26 mouse cellular contexts compared by ENCODE assay signal in the genomic region with DNA sequence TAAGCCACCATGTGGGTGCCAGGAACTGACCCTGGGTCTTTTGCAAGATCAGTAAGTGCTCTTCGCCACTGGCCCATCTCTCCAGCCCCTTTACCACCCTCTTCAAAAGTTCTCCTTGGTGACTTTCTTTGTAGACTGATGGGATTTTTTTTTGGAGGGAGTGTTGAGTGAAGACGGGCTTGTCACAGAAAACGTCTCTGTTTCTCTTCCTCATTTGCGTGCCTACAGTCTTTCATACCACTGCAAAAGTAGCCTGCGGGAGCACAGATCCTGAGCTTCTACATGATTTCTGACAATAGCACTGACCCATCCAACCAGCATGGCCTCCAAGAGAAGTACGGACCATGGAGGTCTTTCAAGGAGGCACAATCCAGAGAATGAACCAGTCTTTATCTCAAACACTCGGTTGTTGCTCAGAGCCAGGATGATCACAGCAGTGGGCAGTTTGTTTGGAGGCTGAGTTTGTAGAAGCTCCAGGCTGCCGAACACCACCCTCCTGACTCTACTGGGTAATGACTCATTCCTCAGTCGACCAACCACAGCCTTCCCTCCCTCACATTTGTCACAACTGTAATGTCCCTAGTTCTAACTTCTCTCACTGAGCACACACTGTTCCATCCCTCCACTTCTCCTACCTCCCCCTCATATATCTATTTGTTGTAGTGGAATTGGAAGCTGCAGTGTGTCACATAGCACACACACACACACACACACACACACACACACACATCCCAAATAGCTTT.
DNase-seq lines count a peak whose midpoint lies in the region; ATAC-seq lines count a peak whose summit lies in the region.
"Had no signal": no experiment of that assay in that cellular context is flagged by ENCODE, and none has a peak within 500 bp of the region (broad histone marks: within the 10 kb centered on the region; RNA-seq: fewer than 3 reads in every experiment).

No protein-coding gene starts in this region.

- no peaks in the 10 kb centered on the region for H3K27me3 ChIP-seq in intestine, embryonic 15.5 days (replicated peaks)
- no peaks in the 10 kb centered on the region for H3K27me3 ChIP-seq in midbrain, embryonic 14.5 days (ENCODE audit: control insufficient read depth, insufficient read depth, low read length)
- H3K27me3 ChIP-seq: forebrain, embryonic 15.5 days; heart, embryonic 13.5 days; hindbrain, embryonic 12.5 days; limb, embryonic 12.5 days; liver, embryonic 12.5 days; neural tube, embryonic 15.5 days; stomach, embryonic 15.5 days had no signal

- no peak overlapping the region for H3K4me3 ChIP-seq in macrophage (ENCODE audit: inconsistent target)
- H3K4me3 ChIP-seq in intestine, embryonic 15.5 days (replicated peaks) = no peak overlapping the region
- H3K4me3 ChIP-seq in midbrain, embryonic 14.5 days (replicated peaks; ENCODE audit: low read depth, low read length) = no peak overlapping the region
- H3K4me3 ChIP-seq: embryonic facial prominence, embryonic 10.5 days; forebrain, embryonic 15.5 days; heart, adult 2 months; heart, embryonic 13.5 days; hindbrain, embryonic 12.5 days; limb, embryonic 12.5 days; liver, embryonic 12.5 days; neural tube, embryonic 15.5 days; stomach, embryonic 15.5 days had no signal

- DNase-seq in heart, adult 11 months = peak; percentile 91
- no peak for DNase-seq in heart, postnatal 10 days
- DNase-seq in right cerebral cortex, adult 18-20 months = peak; percentile 51
- DNase-seq in right cerebral cortex, adult 2 months (ENCODE audit: low spot score in 2 of 2) = no peak
- no peak for DNase-seq in midbrain, embryonic 14.5 days
- DNase-seq: adrenal gland, adult 2 months; cerebellum, adult 2 months; gastrocnemius, postnatal 14 days; heart, adult 2 months; kidney, adult 18-20 months; kidney, postnatal 4 days; lung, adult 2 months; right cerebral cortex, postnatal 25 days; thymus, adult 18-20 months; thymus, postnatal 36 days had no signal

- no peak overlapping the region for H3K9ac ChIP-seq in intestine, embryonic 15.5 days
- no peak overlapping the region for H3K9ac ChIP-seq in midbrain, embryonic 14.5 days (replicated peaks; ENCODE audit: low read length)
- H3K9ac ChIP-seq: forebrain, embryonic 15.5 days; heart, embryonic 13.5 days; hindbrain, embryonic 12.5 days; limb, embryonic 12.5 days; liver, embryonic 12.5 days; neural tube, embryonic 15.5 days; stomach, embryonic 15.5 days had no signal

- intact Hi-C loops in heart, postnatal 10 days (cut with DNase I) = no loop called here

- ATAC-seq in intestine, embryonic 15.5 days = no peak
- no peak for ATAC-seq in midbrain, embryonic 14.5 days (ENCODE audit: low FRiP score, low TSS enrichment)
- ATAC-seq: CD4-positive, CD25-positive, alpha-beta regulatory T cell, adult 4 months; forebrain, embryonic 15.5 days; liver, embryonic 12.5 days had no signal

- 29% methylated on average over 9 of the region's 9 CpGs for WGBS in macrophage (ENCODE audit: missing documents)
- WGBS in intestine, embryonic 15.5 days = 83% methylated on average over 9 of the region's 9 CpGs
- 86% methylated on average over 9 of the region's 9 CpGs for WGBS in midbrain, embryonic 14.5 days

- no peaks in the 10 kb centered on the region for H3K36me3 ChIP-seq in macrophage (ENCODE audit: inconsistent target)
- no peaks in the 10 kb centered on the region for H3K36me3 ChIP-seq in intestine, embryonic 15.5 days
- H3K36me3 ChIP-seq in midbrain, embryonic 14.5 days (ENCODE audit: control insufficient read depth, insufficient read depth, low read length) = no peaks in the 10 kb centered on the region
- H3K36me3 ChIP-seq: embryonic facial prominence, embryonic 10.5 days; forebrain, embryonic 15.5 days; heart, embryonic 13.5 days; hindbrain, embryonic 12.5 days; limb, embryonic 12.5 days; liver, embryonic 12.5 days; neural tube, embryonic 15.5 days; stomach, embryonic 15.5 days had no signal

- H3K9me3 ChIP-seq in intestine, embryonic 15.5 days = no peaks in the 10 kb centered on the region
- H3K9me3 ChIP-seq in midbrain, embryonic 14.5 days (ENCODE audit: control insufficient read depth, low read length) = no peaks in the 10 kb centered on the region
- H3K9me3 ChIP-seq: embryonic facial prominence, embryonic 10.5 days; forebrain, embryonic 15.5 days; heart, embryonic 13.5 days; hindbrain, embryonic 12.5 days; limb, embryonic 12.5 days; liver, embryonic 12.5 days; neural tube, embryonic 15.5 days; stomach, embryonic 15.5 days had no signal

- no peak overlapping the region for H3K4me2 ChIP-seq in intestine, embryonic 15.5 days (replicated peaks)
- H3K4me2 ChIP-seq in midbrain, embryonic 14.5 days (ENCODE audit: low read length) = no peak overlapping the region
- H3K4me2 ChIP-seq: forebrain, embryonic 15.5 days; heart, embryonic 13.5 days; hindbrain, embryonic 12.5 days; limb, embryonic 12.5 days; liver, embryonic 12.5 days; neural tube, embryonic 15.5 days; stomach, embryonic 15.5 days had no signal

- no peaks in the 10 kb centered on the region for H3K79me2 ChIP-seq in macrophage (ENCODE audit: inconsistent target)

- H3K4me1 ChIP-seq in intestine, embryonic 15.5 days (replicated peaks) = peaks cover 4% of the 10 kb centered on the region; the same call in 1 of the 2 replicates
- peaks cover 14% of the 10 kb centered on the region for H3K4me1 ChIP-seq in midbrain, embryonic 14.5 days (ENCODE audit: control insufficient read depth, insufficient read depth, low read length)
- H3K4me1 ChIP-seq: liver, embryonic 12.5 days had no signal

- peak overlapping the region; percentile 70 for H3K27ac ChIP-seq in macrophage
- no peak overlapping the region for H3K27ac ChIP-seq in intestine, embryonic 15.5 days
- H3K27ac ChIP-seq in midbrain, embryonic 14.5 days (replicated peaks; ENCODE audit: low read depth, low read length) = no peak overlapping the region
- H3K27ac ChIP-seq: embryonic facial prominence, embryonic 10.5 days; forebrain, embryonic 15.5 days; heart, adult 2 months; heart, embryonic 13.5 days; hindbrain, embryonic 12.5 days; limb, embryonic 12.5 days; liver, embryonic 12.5 days; neural tube, embryonic 15.5 days; stomach, embryonic 15.5 days had no signal

Comparison
In these comparisons a context has a peak if more than half of its experiments do, and no peak if none do; other contexts are left out.
1. DNase-seq: peak in heart, adult 11 months (single experiment) and right cerebral cortex, adult 18-20 months (single experiment); none in heart, postnatal 10 days (0 of 2), right cerebral cortex, adult 2 months (0 of 2) and midbrain, embryonic 14.5 days (single experiment).